Mouse (Mus musculus) gastrocnemius, adult 2 months (tissue): Measurements from ENCODE around the gene Hs2st1. TPM values are rescaled to one million over a fixed set of nuclear protein-coding genes. Genes with fewer than 3 reads are reported as not detected.
A peak's percentile ranks its signal among the peaks of the same experiment; 100 is the strongest.

Experiments
- DNase-seq: peaks from one replicate; pipeline ENCODE4 v3.0.0; 2022
- H3K27ac ChIP-seq: fragments of 200-600 bp; 2 replicates; pipeline ENCODE4 v1.8.1; 2022; ENCODE audit warnings: mild to moderate bottlenecking
- H3K4me3 ChIP-seq: fragments of 200-600 bp; 2 replicates; pipeline ENCODE4 v1.8.1; 2022; ENCODE audit warnings: mild to moderate bottlenecking, moderate library complexity
- CTCF ChIP-seq: fragments of 200-600 bp; IDR thresholded peaks from 2 replicates; pipeline ENCODE4 v1.8.1; 2022; ENCODE audit warnings: antibody characterized with exemption, mild to moderate bottlenecking, moderate library complexity
- intact Hi-C: fragments of 180-260 bp; cut with DNase I; formaldehyde crosslinking; loops from one replicate; pipeline ENCODE4 v1.15.1; 2025
- total RNA-seq, 2 experiments: library from RNA; stranded (reverse); gene quantifications; 2 replicates each; pipeline ENCODE4 v1.2.3; 2021

Hs2st1 gene
- total RNA-seq, 2 experiments from 2014 or later: 12.8 to 14.8 TPM

DNA sequence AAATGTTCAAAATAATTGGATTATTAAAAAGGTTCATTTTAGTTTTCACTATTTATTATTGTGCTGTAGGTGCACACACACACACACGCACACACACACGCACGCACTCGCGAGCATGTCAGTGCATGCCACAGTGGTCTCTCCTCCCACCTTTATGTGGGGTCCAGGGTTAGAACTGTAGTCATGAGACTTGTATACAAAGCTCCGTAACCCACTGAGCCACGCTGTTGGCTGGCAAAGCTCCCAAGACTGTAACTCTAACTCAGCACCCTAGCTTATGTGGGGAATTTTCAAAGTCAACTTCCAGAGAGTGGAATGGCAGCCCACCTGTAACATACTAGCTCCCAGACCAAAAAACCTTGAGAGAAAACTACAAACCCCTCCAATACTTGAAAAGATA lies 24.8 kb downstream of the Hs2st1 start:
- no peak for DNase-seq
- TF ChIP-seq CTCF: no peak
- peak overlapping the region; percentile 16; the same call in 1 of the 2 replicates for H3K27ac ChIP-seq
- no peak overlapping the region for H3K4me3 ChIP-seq
- intact Hi-C loops: no loop called here

DNA sequence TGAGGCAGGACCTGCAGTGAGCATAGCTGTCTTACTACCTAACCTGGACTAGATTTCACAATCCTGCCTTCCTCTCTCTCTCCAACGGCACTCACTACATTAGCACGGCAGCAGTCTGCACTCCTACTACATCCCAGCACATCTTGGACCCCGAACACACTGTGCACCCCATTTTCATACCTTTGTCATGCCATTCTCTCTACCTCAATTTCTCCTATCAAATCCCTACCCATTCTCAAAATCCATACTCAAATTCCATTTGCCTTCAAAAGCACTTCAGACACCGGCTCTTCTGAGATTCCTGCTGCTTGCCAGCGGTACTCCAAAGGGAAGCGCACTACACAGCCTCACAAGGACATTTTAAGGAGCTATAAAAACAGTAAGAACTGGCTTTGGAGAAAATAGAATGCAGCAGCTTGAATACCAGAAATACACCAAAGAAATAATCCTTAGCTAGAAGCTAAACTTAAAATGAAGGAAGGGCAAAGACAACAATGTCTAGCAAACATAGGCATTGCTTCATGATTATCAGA lies 28.0 kb downstream of the Hs2st1 start:
- intact Hi-C loops: no loop called here
- Histone ChIP-seq H3K4me3 (no peak overlapping the region), H3K27ac (peak overlapping the region; percentile 31; the same call in 1 of the 2 replicates)
- no peak for TF ChIP-seq CTCF
- DNase-seq: no peak

DNA sequence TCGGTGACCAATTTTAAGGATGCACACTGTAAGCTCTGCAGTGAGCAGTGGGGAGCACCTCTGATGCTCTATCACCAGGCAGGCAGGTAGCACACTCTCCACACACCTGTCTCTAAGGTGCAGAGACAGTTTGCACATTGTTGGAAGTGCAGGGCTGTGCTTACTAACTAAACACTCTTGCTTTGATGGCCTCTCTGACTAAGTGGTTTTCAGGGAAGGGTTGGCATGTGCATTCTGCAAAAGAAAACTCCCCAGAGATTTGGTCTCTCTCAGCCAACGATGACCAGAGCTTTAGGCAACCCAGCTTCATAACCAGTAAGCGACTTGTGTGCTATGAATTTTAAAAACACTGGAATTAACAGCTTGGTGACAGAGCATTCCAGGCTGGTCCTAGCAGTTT lies 29.2 kb downstream of the Hs2st1 start:
- no peak overlapping the region for H3K4me3 ChIP-seq
- no peak for DNase-seq
- H3K27ac ChIP-seq: peak overlapping the region; percentile 80; the same call in 1 of the 2 replicates
- intact Hi-C loops: no loop called here
- TF ChIP-seq CTCF: no peak

DNA sequence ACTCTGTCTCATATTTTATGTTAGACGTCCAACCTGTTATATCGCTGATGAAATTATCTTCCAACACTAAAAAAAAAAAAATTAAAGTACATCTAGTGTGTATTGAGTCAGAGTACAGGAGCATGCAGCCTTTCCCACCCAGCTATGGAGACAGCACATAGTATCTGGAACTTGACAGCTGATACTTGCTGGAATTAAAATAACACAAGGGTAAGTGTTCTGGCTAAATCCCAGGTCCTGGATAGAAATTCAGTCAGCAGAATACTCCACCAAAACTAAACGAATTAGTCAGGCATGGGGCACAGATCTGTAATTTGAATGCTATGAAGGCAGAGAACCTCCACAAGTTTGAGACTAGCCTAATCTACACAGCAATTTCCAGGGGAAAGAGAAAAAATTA lies 30.9 kb downstream of the Hs2st1 start:
- Histone ChIP-seq H3K27ac (peak overlapping the region; percentile 80), H3K4me3 (no peak overlapping the region)
- no peak for DNase-seq
- intact Hi-C loops: no loop called here
- TF ChIP-seq CTCF: no peak

DNA sequence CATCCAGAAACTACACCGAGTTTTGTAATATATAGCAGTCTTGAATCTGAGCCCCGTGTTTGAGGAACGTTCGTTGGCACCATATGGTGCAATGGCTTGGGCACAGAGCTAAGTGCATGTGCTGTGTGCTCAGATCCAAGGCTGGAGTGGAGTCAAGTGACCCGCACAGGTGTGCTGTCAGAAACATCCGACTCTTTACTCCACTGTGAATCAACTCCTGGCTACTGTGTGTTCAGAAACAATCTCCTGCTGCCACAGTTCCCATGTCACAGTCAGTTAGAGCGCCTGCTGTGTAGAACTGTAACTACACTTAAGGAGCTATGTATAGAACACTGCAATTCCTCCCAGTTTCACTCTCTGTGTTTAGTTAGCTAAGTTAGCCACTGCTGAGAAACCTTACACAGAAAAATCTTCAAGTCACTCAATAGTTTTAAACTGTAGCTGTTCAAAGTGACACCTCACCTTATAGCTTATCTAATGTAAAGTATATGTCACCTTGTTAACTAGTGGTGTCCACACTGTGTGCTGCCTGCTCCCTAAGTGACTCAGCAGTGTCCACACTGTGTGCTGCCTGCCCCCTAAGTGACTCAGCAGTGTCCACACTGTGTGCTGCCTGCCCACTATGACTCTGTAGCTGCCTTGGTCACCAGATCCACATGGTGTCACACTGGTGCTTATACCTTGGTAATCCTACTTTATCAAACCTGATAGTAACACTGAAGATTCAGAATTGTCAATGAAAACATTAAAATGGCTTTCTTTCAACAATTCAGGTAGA lies 32.7 kb downstream of the Hs2st1 start:
- intact Hi-C loops: no loop called here
- DNase-seq: peak; percentile 67
- peak overlapping the region; percentile 80 for H3K27ac ChIP-seq
- H3K4me3 ChIP-seq: no peak overlapping the region
- TF ChIP-seq CTCF: no peak

DNA sequence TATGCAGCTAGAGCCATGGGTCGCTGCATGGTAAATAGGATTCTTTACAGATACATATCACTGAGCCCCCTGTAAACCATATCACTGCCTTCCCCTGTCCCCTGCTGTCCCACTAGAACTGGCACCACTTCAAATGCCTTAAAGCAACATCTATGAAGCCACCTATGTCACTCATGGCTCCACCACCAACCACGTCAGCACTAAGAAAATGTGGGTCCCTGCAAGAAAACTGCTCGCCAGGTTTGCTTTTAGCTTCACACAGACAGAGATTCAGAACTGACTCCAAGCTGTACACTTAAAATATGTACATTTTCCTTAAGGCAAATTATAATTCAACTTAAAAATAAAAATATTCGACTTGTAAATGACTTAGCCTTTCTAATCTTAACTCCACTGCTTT lies 34.9 kb downstream of the Hs2st1 start:
- no peak for DNase-seq
- Histone ChIP-seq H3K27ac (no peak overlapping the region), H3K4me3 (no peak overlapping the region)
- TF ChIP-seq CTCF: no peak
- intact Hi-C loops: no loop called here

DNA sequence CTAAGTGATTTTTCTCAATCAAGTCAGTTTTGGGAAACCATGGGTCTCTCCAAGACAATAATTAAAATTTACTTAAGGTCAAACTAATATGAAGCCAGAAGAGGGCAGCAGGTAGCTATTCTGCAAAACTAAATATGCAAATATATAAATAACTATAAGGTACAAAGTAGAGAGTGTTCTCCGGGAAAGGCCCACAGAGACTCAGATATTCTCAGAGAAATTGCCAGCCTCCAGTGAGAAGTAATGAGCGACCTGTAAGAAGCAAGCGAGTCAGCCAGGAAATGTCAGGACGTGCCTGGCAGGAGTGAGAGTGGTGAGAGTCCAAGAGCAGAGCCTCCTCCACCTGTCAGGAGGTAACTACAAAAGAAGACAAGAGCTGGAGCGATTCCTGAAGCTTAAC lies 39.0 kb downstream of the Hs2st1 start:
- Histone ChIP-seq H3K27ac (peak overlapping the region; percentile 72), H3K4me3 (peak overlapping the region; percentile 43)
- DNase-seq: peak; percentile 55
- peak; percentile 55 for TF ChIP-seq CTCF
- intact Hi-C loops: loop anchor here (2.0 kb wide), 1 partner anchor 86 kb away; no protein-coding TSS in a partner anchor

DNA sequence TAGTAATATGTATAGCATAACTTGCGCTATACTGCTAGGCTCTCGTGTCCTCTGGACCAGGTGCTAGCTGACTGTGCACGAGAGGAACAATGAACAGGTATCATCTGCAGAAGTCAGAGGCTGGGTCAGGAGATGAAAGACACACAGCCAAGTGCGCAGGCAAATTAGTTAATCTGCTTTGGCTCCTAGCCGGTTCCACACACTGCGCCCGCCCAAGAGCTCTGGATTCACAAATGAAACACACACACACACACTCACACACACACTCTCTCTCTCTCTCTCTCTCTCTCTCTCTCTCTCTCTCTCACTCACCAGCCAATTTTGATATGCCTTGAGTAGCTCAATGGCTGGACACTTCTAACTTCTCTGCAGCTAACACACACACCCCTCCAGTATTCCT lies 42.1 kb downstream of the Hs2st1 start:
- intact Hi-C loops: no loop called here
- DNase-seq: no peak
- no peak overlapping the region for H3K4me3 ChIP-seq
- TF ChIP-seq CTCF: no peak
- no peak overlapping the region for H3K27ac ChIP-seq

DNA sequence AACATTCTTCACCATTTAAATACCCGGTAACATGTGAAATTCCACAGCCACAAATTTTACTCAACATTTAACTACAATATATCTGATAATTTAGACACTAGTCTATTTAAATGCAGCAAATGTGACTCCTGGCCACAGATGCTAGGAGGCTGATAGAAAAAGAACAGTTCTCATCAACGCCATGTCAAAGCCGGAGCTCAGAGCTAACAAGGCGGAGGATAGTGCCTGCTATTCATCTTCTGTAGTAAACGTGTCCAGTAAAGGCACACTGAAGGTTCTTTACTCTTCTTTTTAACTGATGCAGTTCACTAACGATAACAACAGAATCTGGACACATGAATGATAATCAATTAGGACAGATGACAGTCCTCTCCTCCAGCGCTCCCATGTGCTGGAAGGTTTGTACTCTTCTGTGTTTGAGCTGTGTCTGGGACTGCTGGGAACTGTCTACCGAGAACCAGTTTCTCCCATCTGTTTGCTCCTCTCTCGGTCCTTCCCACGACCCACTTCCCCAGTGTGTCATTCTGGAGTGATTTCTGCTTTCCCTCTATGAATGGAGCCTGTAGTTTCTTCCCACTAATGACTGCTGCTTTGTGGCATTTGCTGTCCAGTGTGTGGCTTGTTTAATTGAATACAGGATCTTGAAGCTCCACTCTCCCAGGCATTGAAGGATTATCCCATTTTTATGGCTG lies 50.3 kb downstream of the Hs2st1 start:
- no peak overlapping the region for H3K4me3 ChIP-seq
- no peak for TF ChIP-seq CTCF
- no peak overlapping the region for H3K27ac ChIP-seq
- intact Hi-C loops: no loop called here
- no peak for DNase-seq

DNA sequence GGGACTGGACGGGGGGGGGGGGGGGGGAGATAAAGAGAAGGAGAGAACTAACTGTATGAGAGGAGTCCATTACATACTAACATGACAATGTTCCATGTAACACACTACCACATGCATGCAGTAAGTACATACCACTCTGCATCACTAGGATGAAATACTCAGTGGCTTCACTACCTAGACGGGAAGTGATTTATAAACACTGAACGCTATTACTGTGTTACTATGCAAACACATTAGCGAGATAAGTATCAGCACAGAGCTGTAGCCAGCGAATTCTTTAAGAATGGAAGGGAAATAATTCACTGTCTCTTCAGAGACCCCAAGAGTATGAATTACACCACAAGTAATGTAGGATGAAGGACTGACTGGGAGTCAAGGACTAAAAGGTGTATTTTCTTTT lies 51.1 kb downstream of the Hs2st1 start:
- DNase-seq: no peak
- intact Hi-C loops: no loop called here
- Histone ChIP-seq H3K27ac (no peak overlapping the region), H3K4me3 (no peak overlapping the region)
- TF ChIP-seq CTCF: no peak

DNA sequence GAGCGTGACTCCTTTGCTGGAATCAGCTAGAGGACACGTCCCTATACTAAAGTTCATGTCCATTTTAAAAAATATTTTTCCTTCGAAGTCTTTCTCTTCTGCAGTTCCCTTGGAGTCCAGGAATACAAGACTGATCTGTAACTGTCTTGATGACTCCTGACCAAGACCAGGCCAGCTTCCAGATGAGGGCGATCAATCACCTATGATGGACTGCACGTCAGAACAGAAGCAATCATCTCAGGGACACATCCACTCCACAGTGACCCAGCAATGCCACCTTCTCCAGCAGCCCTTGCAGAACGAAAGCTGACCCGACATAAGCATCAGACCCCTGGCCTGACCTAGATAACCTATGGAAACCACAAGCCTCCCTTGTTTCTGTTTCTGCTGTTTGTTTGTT lies 54.7 kb downstream of the Hs2st1 start:
- H3K4me3 ChIP-seq: no peak overlapping the region
- H3K27ac ChIP-seq: no peak overlapping the region
- intact Hi-C loops: no loop called here
- no peak for DNase-seq
- TF ChIP-seq CTCF: no peak

DNA sequence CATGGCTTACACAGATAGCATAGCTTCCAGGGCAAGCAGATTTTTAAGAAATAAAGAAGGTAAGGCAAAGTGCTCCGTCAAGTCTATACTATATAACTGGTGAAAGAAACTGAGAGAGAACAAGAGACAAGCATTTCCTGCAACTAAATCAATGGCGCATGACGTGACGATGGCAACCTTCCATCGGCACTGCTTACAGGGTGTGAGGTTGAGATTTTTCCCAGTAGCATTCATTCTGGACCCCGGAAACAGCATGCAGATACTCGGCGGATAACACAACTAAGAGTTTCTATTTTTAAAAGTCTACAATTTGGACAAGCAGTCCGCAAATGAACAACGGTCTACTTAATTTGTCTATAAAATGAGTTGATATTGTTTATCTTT lies 55.9 kb downstream of the Hs2st1 start:
- no peak for DNase-seq
- no peak for TF ChIP-seq CTCF
- intact Hi-C loops: no loop called here
- no peak overlapping the region for H3K4me3 ChIP-seq
- no peak overlapping the region for H3K27ac ChIP-seq
